Mouse (Mus musculus): ENCODE measurements around the gene Hsd17b14. TPM values are rescaled to one million over a fixed set of nuclear protein-coding genes. Genes with fewer than 3 reads are reported as not detected.

Hsd17b14 gene
- polyA plus RNA-seq, 1 experiment = 5.7 TPM

GRCm38 (mm10) chr7:45518618-45519017 is 36.1 kb upstream of the Hsd17b14 start:
- TF ChIP-seq POLR2A (IDR thresholded peaks at IDR 0.05; ENCODE audit: borderline replicate concordance, control insufficient read depth, low read depth, low read length) = no peak
- TF ChIP-seq CTCF (IDR thresholded peaks at IDR 0.05; ENCODE audit: control insufficient read depth, insufficient read depth, low read length) = no peak
- Histone ChIP-seq H3K4me3 (replicated peaks; ENCODE audit: control insufficient read depth, low read depth, low read length) (no peak overlapping the region), H3K27ac (ENCODE audit: control insufficient read depth, insufficient read depth, low read depth, low read length, poor library complexity) (no peak overlapping the region), H3K4me1 (ENCODE audit: control insufficient read depth, insufficient read depth, low read length) (peaks cover 1% of the 10 kb centered on the region; the same call in 1 of the 2 replicates)
- 92% methylated on average over 16 of the region's 16 CpGs for WGBS

GRCm38 (mm10) chr7:45519345-45520120 is 35.2 kb upstream of the Hsd17b14 start:
- Histone ChIP-seq H3K4me1 (ENCODE audit: control insufficient read depth, insufficient read depth, low read length) (peaks cover 1% of the 10 kb centered on the region; the same call in 1 of the 2 replicates), H3K4me3 (replicated peaks; ENCODE audit: control insufficient read depth, low read depth, low read length) (no peak overlapping the region), H3K27ac (ENCODE audit: control insufficient read depth, insufficient read depth, low read depth, low read length, poor library complexity) (no peak overlapping the region)
- 70% methylated on average over 8 of the region's 8 CpGs for WGBS
- TF ChIP-seq POLR2A (IDR thresholded peaks at IDR 0.05; ENCODE audit: borderline replicate concordance, control insufficient read depth, low read depth, low read length) (no peak), CTCF (IDR thresholded peaks at IDR 0.05; ENCODE audit: control insufficient read depth, insufficient read depth, low read length) (no peak)

GRCm38 (mm10) chr7:45520605-45521004 is 34.1 kb upstream of the Hsd17b14 start:
- TF ChIP-seq CTCF (IDR thresholded peaks at IDR 0.05; ENCODE audit: control insufficient read depth, insufficient read depth, low read length) (no peak), POLR2A (IDR thresholded peaks at IDR 0.05; ENCODE audit: borderline replicate concordance, control insufficient read depth, low read depth, low read length) (no peak)
- H3K4me3 ChIP-seq (replicated peaks; ENCODE audit: control insufficient read depth, low read depth, low read length) = no peak overlapping the region
- H3K4me1 ChIP-seq (ENCODE audit: control insufficient read depth, insufficient read depth, low read length) = peaks cover 1% of the 10 kb centered on the region; the same call in 1 of the 2 replicates
- no peak overlapping the region for H3K27ac ChIP-seq (ENCODE audit: control insufficient read depth, insufficient read depth, low read depth, low read length, poor library complexity)
- 88% methylated on average over 7 of the region's 7 CpGs for WGBS

- peaks cover 1% of the 10 kb centered on the region; the same call in 1 of the 2 replicates for H3K4me1 ChIP-seq (ENCODE audit: control insufficient read depth, insufficient read depth, low read length)
- under 1% methylated on average over 28 of the region's 28 CpGs for WGBS
- TF ChIP-seq CTCF (IDR thresholded peaks at IDR 0.05; ENCODE audit: control insufficient read depth, insufficient read depth, low read length) (peak; percentile 16; the same call in 1 of the 2 replicates), POLR2A (IDR thresholded peaks at IDR 0.05; ENCODE audit: borderline replicate concordance, control insufficient read depth, low read depth, low read length) (0 out of 2 replicates have a peak, but pooled peaks have one; percentile 27)
- H3K27ac ChIP-seq (ENCODE audit: control insufficient read depth, insufficient read depth, low read depth, low read length, poor library complexity) = peak overlapping the region; percentile 81
- peak overlapping the region; percentile 83 for H3K4me3 ChIP-seq (replicated peaks; ENCODE audit: control insufficient read depth, low read depth, low read length)
These were observed 32.9 kb upstream of the Hsd17b14 start for GRCm38 (mm10) chr7:45521728-45522184.

- 59% methylated on average over 16 of the region's 16 CpGs for WGBS
- 0 out of 2 replicates have a peak overlapping the region, but pooled peaks have one; percentile 13 for H3K27ac ChIP-seq (ENCODE audit: control insufficient read depth, insufficient read depth, low read depth, low read length, poor library complexity)
- no peak for TF ChIP-seq CTCF (IDR thresholded peaks at IDR 0.05; ENCODE audit: control insufficient read depth, insufficient read depth, low read length)
- no peak for TF ChIP-seq POLR2A (IDR thresholded peaks at IDR 0.05; ENCODE audit: borderline replicate concordance, control insufficient read depth, low read depth, low read length)
- H3K4me3 ChIP-seq (replicated peaks; ENCODE audit: control insufficient read depth, low read depth, low read length) = peak overlapping the region; percentile 83
- H3K4me1 ChIP-seq (ENCODE audit: control insufficient read depth, insufficient read depth, low read length) = peaks cover 1% of the 10 kb centered on the region; the same call in 1 of the 2 replicates
These were observed 32.4 kb upstream of the Hsd17b14 start for GRCm38 (mm10) chr7:45522194-45522752.

- Histone ChIP-seq H3K4me1 (ENCODE audit: control insufficient read depth, insufficient read depth, low read length) (peaks cover 1% of the 10 kb centered on the region; the same call in 1 of the 2 replicates), H3K4me3 (replicated peaks; ENCODE audit: control insufficient read depth, low read depth, low read length) (peak overlapping the region; percentile 89), H3K27ac (ENCODE audit: control insufficient read depth, insufficient read depth, low read depth, low read length, poor library complexity) (peak overlapping the region; percentile 74)
- peak; percentile 27; the same call in 1 of the 2 replicates for TF ChIP-seq POLR2A (IDR thresholded peaks at IDR 0.05; ENCODE audit: borderline replicate concordance, control insufficient read depth, low read depth, low read length)
- no peak for TF ChIP-seq CTCF (IDR thresholded peaks at IDR 0.05; ENCODE audit: control insufficient read depth, insufficient read depth, low read length)
- WGBS = 78% methylated on average over 18 of the region's 18 CpGs
These were observed 31.6 kb upstream of the Hsd17b14 start for GRCm38 (mm10) chr7:45522957-45523676.

DNA sequence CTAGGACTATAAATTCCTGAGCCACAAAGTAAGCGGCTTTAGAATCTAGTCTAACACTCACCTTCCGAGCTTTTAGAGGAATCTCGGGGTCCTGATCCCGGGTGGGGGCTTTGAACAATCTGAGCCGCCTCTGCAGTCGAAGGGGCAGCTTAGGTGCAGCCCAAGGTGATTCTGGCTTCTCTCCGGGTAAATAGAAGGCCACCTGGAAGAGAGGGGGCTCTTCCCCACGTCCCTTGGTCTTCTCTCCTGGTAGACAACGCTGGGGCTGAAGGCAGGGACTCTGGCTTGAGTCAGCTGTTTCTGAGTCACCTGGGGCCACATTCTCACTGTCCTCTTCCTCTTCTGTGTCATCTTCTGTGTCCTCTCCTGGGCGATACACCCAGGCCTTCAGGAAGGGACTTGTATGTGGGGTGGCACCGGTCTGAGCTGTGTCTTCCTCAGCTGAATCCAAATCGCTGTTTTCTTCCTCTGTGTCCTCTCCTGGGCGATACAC is 31.0 kb upstream of the Hsd17b14 start:
- H3K4me1 ChIP-seq (ENCODE audit: control insufficient read depth, insufficient read depth, low read length) = peaks cover 1% of the 10 kb centered on the region; the same call in 1 of the 2 replicates
- TF ChIP-seq POLR2A (IDR thresholded peaks at IDR 0.05; ENCODE audit: borderline replicate concordance, control insufficient read depth, low read depth, low read length) (no peak), CTCF (IDR thresholded peaks at IDR 0.05; ENCODE audit: control insufficient read depth, insufficient read depth, low read length) (no peak)
- WGBS = 74% methylated on average over 13 of the region's 13 CpGs
- peak overlapping the region; percentile 80 for H3K4me3 ChIP-seq (replicated peaks; ENCODE audit: control insufficient read depth, low read depth, low read length)
- peak overlapping the region; percentile 74 for H3K27ac ChIP-seq (ENCODE audit: control insufficient read depth, insufficient read depth, low read depth, low read length, poor library complexity)

All from bone marrow, adult 2 months (tissue).